Mouse (Mus musculus) midbrain, embryonic 15.5 days (tissue): ENCODE results near the gene Tpst1. TPM values are rescaled to one million over a fixed set of nuclear protein-coding genes. Genes with fewer than 3 reads are reported as not detected.
A peak's percentile ranks its signal among the peaks of the same experiment; 100 is the strongest.

Experiments used
- ATAC-seq: fragments of 200-750 bp; cut with Nextera tagmentation; replicated peaks from 2 replicates; pipeline ENCODE4 v1.8.0; 2017; ENCODE audit warnings: moderate TSS enrichment
- H3K27ac ChIP-seq: fragments of 300-500 bp; sonication (generic); 2 replicates; pipeline ENCODE4 v1.5.1; 2015; ENCODE audit warnings: mild to moderate bottlenecking, inconsistent platforms
- H3K27me3 ChIP-seq: fragments of 300-500 bp; sonication (generic); replicated peaks from 2 replicates; pipeline ENCODE4 v1.6.1; 2015; ENCODE audit warnings: inconsistent platforms
- H3K36me3 ChIP-seq: fragments of 300-500 bp; sonication (generic); replicated peaks from 2 replicates; pipeline ENCODE4 v1.6.1; 2015; ENCODE audit warnings: inconsistent platforms
- H3K4me1 ChIP-seq: fragments of 300-500 bp; sonication (generic); 2 replicates; pipeline ENCODE4 v1.6.1; 2015; ENCODE audit warnings: inconsistent platforms
- H3K4me2 ChIP-seq: fragments of 300-500 bp; sonication (generic); 2 replicates; pipeline ENCODE4 v1.6.1; 2015; ENCODE audit warnings: inconsistent platforms, mild to moderate bottlenecking, moderate library complexity
- H3K4me3 ChIP-seq: fragments of 300-500 bp; sonication (generic); 2 replicates; pipeline ENCODE4 v1.5.1; 2015; ENCODE audit warnings: mild to moderate bottlenecking, inconsistent platforms
- H3K9ac ChIP-seq: fragments of 300-500 bp; sonication (generic); 2 replicates; pipeline ENCODE4 v1.6.1; 2015; ENCODE audit warnings: mild to moderate bottlenecking, inconsistent platforms
- H3K9me3 ChIP-seq: fragments of 300-500 bp; sonication (generic); 2 replicates; pipeline ENCODE4 v1.6.1; 2016; ENCODE audit warnings: inconsistent platforms
- WGBS: fragments of 180-500 bp; shearing (Covaris S2); methylation state at CpG from one replicate; pipeline ENCODE4 v1.1.7; 2015; ENCODE audit warnings: mixed read lengths; 5-methylcytosine and 5-hydroxymethylcytosine counted together
- polyA plus RNA-seq: library from polyadenylated mRNA; unstranded; fragments of >200 nt; fragmentation: Nextera tagmentation; extraction: Ambion mirVana; gene quantifications from 2 replicates; pipeline ENCODE4 v1.2.1, GENCODE M21; 2015

Tpst1 gene
- polyA plus RNA-seq, 1 experiment from 2014 or later = 54.7 TPM

DNA sequence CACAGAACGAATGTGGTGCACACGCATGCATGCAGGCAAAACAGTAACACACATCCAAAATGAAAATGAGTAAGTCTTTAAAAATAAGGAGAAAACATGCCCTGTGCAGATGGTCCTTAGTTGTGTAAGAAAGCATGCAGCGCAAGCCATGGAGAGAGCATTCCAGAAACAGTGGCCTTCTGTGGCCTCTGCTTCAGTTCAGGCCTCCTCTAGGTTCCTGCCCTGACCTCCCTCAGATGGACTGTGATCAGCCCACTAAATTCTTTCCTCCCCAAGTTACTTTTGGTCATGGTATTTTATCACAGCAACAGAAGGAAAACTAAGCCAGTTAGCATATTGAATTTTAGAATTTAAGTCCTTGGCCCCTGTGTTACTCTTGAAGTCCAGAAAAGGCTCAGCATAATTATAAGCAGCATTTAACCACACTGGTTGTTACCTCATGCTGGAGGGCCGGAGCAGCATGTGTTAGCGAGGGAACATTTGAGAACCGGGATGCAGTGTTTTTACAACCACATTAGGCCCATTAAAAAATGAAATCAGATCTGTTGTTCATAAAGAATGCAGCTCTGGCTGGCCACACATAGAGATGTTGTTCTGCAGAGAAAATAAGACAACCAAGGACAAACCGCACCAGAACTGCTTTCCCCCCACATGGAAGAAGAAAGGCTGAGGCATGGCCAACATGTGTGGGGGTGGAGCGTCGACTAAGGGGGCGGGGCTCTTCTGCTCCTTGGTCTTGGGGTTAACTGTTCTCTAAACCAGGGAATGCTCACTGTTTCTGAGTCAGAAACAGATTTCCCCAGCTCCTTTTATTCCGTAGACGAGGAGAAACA, 37.7 kb downstream of the Tpst1 start:
- no peaks in the 10 kb centered on the region for H3K4me1 ChIP-seq
- ATAC-seq = no peak
- H3K4me2 ChIP-seq = no peak overlapping the region
- H3K4me3 ChIP-seq = no peak overlapping the region
- no peaks in the 10 kb centered on the region for H3K9me3 ChIP-seq
- peaks cover 9% of the 10 kb centered on the region; the same call in 1 of the 2 replicates for H3K36me3 ChIP-seq
- no peak overlapping the region for H3K9ac ChIP-seq
- 85% methylated on average over 12 of the region's 12 CpGs for WGBS
- no peaks in the 10 kb centered on the region for H3K27me3 ChIP-seq
- no peak overlapping the region for H3K27ac ChIP-seq

DNA sequence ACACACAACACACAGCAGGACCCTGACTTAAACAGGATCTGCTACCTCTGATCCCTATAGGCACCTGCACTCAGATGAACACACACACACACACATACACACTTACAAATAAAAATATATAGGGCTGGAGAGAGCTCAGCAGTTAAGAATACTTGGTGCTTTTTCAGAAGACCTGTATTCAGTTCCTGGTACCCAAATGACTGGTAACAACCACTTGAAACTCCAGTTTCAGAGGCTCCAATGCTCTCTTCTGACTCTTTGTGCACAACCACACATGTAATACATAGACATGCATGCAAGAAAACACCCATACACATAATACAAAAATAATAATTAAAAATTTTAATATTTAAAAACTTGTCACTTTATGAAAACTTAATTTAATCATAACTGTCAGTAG, 39.5 kb downstream of the Tpst1 start:
- no peak overlapping the region for H3K9ac ChIP-seq
- H3K27me3 ChIP-seq = no peaks in the 10 kb centered on the region
- H3K27ac ChIP-seq = no peak overlapping the region
- H3K4me1 ChIP-seq = no peaks in the 10 kb centered on the region
- no peak for ATAC-seq
- no peaks in the 10 kb centered on the region for H3K9me3 ChIP-seq
- H3K36me3 ChIP-seq = peaks cover 9% of the 10 kb centered on the region; the same call in 1 of the 2 replicates
- H3K4me3 ChIP-seq = no peak overlapping the region
- H3K4me2 ChIP-seq = no peak overlapping the region

DNA sequence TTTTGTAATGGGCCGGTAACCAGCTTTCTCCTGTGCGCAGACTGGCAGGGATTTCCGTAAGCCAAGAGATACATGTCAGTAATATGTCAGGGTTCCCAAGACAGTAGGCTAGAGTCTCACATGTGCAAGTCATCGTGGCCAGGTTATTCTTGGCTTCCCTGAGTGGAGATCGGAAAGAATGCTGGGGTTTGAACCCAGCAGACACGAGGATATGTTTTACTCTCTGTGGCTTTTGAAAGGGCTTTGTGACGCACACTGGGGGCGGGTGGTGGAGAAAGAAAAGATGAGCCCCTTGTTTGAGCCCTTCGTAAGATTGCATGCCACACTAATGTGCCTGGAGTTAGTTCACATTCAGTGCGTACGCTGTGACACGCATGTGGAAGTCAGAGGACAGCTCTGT, 43.0 kb downstream of the Tpst1 start:
- Histone ChIP-seq H3K27ac (no peak overlapping the region), H3K27me3 (no peaks in the 10 kb centered on the region), H3K9ac (no peak overlapping the region), H3K4me1 (no peaks in the 10 kb centered on the region), H3K4me2 (no peak overlapping the region), H3K9me3 (no peaks in the 10 kb centered on the region), H3K4me3 (no peak overlapping the region), H3K36me3 (0 out of 2 replicates have a peak, but pooled peaks cover 3% of the 10 kb centered on the region)
- ATAC-seq = no peak
- WGBS = 93% methylated on average over 12 of the region's 12 CpGs

- Histone ChIP-seq H3K4me2 (no peak overlapping the region), H3K9me3 (no peaks in the 10 kb centered on the region), H3K4me1 (no peaks in the 10 kb centered on the region), H3K4me3 (no peak overlapping the region), H3K27me3 (no peaks in the 10 kb centered on the region), H3K27ac (no peak overlapping the region), H3K36me3 (0 out of 2 replicates have a peak, but pooled peaks cover 3% of the 10 kb centered on the region), H3K9ac (no peak overlapping the region)
- no peak for ATAC-seq
- WGBS = 88% methylated on average over 7 of the region's 7 CpGs
Observed at GRCm38 (mm10) chr5:130116857-130117256, 43.7 kb downstream of the Tpst1 start.

DNA sequence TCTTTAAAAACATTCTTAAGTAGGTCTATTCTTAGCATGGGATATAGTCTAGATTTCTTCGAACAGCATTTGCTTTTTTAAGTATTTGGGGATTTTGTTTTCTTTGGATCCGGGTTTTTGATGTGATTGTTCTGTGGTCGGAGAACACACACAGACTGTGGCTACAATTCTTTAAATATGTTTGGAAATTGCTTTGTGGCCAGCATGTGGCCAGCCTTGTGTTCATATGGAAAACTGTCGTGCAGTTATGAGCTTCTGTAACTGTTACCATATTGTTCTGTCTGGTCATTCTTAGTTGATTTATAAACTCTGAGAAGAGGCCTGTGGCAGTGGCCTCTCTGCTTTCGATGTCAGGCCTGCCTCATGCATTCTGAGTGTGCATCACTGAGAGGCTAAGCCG, 44.8 kb downstream of the Tpst1 start:
- Histone ChIP-seq H3K9me3 (no peaks in the 10 kb centered on the region), H3K4me1 (no peaks in the 10 kb centered on the region), H3K27ac (0 out of 2 replicates have a peak overlapping the region, but pooled peaks have one; percentile 26), H3K27me3 (no peaks in the 10 kb centered on the region), H3K9ac (no peak overlapping the region), H3K36me3 (0 out of 2 replicates have a peak, but pooled peaks cover 3% of the 10 kb centered on the region), H3K4me3 (no peak overlapping the region), H3K4me2 (no peak overlapping the region)
- WGBS = 82% methylated on average over 6 of the region's 6 CpGs
- no peak for ATAC-seq

DNA sequence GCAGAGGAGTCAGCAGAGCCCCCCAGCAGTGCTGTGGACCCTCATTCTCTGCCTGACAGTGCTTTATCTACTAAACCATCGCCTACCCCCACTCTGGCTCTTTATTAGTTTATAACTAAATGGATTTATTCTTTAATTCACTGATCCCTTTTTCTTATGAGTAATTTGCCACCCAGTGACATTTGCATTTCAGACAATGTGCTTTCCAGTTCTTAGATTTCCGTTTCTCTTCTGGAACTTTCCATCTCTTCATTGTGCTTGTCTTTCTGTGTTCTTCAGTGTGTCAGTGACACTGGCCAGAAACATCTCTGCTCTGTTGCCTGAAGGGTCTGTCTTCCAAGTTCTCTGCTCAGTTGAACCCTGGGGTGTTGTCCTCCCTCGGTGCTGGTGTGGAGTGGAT, 46.1 kb downstream of the Tpst1 start:
- no peak for ATAC-seq
- no peak overlapping the region for H3K27ac ChIP-seq
- WGBS = 78% methylated on average over 3 of the region's 3 CpGs
- no peaks in the 10 kb centered on the region for H3K4me1 ChIP-seq
- no peaks in the 10 kb centered on the region for H3K9me3 ChIP-seq
- no peak overlapping the region for H3K4me2 ChIP-seq
- no peak overlapping the region for H3K4me3 ChIP-seq
- H3K27me3 ChIP-seq = no peaks in the 10 kb centered on the region
- H3K9ac ChIP-seq = no peak overlapping the region
- 0 out of 2 replicates have a peak, but pooled peaks cover 3% of the 10 kb centered on the region for H3K36me3 ChIP-seq

DNA sequence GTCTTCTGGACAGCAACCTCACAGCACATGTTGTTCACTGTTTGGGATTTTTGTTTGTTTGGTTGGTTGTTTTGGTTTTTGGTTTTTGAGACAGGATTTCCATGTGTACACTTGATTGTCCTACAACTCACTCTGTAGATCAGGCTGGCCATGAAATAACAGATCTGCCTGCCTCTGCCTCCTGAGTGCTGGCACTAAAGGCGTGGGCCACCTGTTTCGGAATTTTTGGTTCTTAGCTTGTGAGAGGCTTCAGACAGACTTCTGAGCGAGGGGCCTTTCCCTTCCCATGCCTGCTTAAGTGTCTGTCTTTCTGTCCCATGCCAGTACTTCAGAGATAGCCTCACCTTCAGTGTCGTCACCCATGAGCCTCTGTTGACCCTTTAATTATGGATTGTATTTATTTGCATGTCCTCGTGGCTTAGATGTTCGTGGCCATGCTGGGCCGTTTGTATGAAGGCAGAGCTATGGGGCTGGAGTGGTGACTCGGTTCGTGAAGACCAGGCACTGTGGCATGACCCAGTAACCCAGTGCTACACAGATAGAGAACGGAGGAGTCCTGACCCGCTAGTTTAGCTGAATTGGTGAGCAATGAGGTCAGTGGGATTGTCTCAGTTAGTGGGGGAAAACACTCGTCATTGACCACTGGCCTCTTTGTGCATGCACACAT, 47.1 kb downstream of the Tpst1 start:
- ATAC-seq = no peak
- H3K4me1 ChIP-seq = no peaks in the 10 kb centered on the region
- no peaks in the 10 kb centered on the region for H3K9me3 ChIP-seq
- no peak overlapping the region for H3K4me2 ChIP-seq
- no peak overlapping the region for H3K4me3 ChIP-seq
- no peaks in the 10 kb centered on the region for H3K27me3 ChIP-seq
- no peaks in the 10 kb centered on the region for H3K36me3 ChIP-seq
- no peak overlapping the region for H3K9ac ChIP-seq
- WGBS = 89% methylated on average over 12 of the region's 12 CpGs
- no peak overlapping the region for H3K27ac ChIP-seq

GRCm38 (mm10) chr5:130120904-130121303, 47.8 kb downstream of the Tpst1 start:
- Histone ChIP-seq H3K9ac (no peak overlapping the region), H3K27me3 (no peaks in the 10 kb centered on the region), H3K27ac (no peak overlapping the region), H3K4me3 (no peak overlapping the region), H3K4me2 (no peak overlapping the region), H3K36me3 (no peaks in the 10 kb centered on the region), H3K4me1 (no peaks in the 10 kb centered on the region), H3K9me3 (no peaks in the 10 kb centered on the region)
- ATAC-seq = no peak
- 56% methylated on average over 6 of the region's 6 CpGs for WGBS

- H3K4me1 ChIP-seq = no peaks in the 10 kb centered on the region
- WGBS = 98% methylated on average over 2 of the region's 2 CpGs
- ATAC-seq = no peak
- no peaks in the 10 kb centered on the region for H3K36me3 ChIP-seq
- H3K9ac ChIP-seq = no peak overlapping the region
- H3K27ac ChIP-seq = no peak overlapping the region
- no peak overlapping the region for H3K4me3 ChIP-seq
- H3K27me3 ChIP-seq = no peaks in the 10 kb centered on the region
- H3K4me2 ChIP-seq = no peak overlapping the region
- H3K9me3 ChIP-seq = no peaks in the 10 kb centered on the region
Observed at GRCm38 (mm10) chr5:130122355-130122754, 49.2 kb downstream of the Tpst1 start.

DNA sequence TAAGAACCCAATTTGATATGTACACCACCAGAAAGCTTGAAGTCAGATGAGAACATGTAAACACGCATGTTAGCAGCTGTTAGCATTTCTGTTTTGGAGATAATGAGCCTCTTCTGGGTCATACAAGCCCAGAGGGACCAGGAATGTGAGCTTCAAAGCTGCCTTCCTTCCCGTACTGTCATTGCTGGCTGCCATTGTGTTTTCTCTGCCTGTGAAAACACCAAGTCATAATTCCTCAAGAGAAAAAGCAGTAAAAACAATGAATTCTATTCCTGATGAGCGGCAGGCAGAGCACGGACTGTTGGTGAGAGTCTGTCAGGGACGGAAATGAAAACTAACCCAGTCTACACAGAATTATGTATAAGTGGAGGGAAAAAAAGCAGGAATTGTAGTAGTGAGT, 51.1 kb downstream of the Tpst1 start:
- Histone ChIP-seq H3K9ac (no peak overlapping the region), H3K27me3 (no peaks in the 10 kb centered on the region), H3K27ac (peak overlapping the region; percentile 63; the same call in 1 of the 2 replicates), H3K36me3 (no peaks in the 10 kb centered on the region), H3K4me3 (no peak overlapping the region), H3K4me2 (no peak overlapping the region), H3K4me1 (no peaks in the 10 kb centered on the region), H3K9me3 (no peaks in the 10 kb centered on the region)
- WGBS = 58% methylated on average over 5 of the region's 5 CpGs
- ATAC-seq = no peak

DNA sequence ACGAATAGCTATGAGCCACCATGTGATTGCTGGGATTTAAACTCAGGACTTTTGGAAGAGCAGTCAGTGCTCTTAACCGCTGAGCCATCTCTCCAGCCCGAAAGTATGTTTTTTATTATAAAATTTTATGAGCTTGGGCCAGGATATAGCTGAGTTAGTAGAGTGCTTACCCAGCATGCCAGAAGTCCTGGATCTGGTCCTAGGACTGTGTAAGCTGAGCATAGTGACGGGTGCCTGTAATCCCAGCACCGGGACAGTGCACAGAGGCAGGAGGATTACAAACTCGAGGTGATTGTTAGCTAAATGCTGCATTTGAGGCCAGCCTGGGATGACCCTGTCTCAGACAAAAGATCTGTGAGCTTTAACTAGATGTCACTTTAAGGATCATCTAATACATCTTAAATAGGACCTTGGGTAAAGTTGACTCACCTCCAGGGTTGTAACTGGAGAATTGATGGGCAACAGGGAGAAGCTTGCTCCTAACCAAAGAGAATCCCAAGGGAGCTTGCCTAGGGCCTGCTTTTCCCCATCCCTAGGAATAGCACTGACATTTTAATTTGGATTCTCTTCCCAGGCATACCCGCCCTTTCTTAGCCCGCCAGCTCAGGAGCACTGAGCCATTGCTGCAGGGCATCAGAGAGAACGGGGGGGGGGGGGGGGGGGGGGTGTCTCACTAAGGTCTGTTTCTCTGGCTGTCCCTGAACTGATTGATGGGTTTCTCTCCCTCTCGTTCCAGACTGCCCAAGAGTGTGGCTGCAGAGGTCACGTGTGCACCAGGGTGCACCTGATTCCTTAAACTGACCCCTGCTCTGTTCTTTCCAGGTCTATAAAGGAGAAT, 55.8 kb downstream of the Tpst1 start:
- H3K36me3 ChIP-seq = no peaks in the 10 kb centered on the region
- WGBS = 66% methylated on average over 9 of the region's 11 CpGs

GRCm38 (mm10) chr5:130129524-130129793, 56.3 kb downstream of the Tpst1 start:
- H3K9ac ChIP-seq = no peak overlapping the region
- H3K4me2 ChIP-seq = no peak overlapping the region
- H3K9me3 ChIP-seq = no peaks in the 10 kb centered on the region
- no peak for ATAC-seq
- no peaks in the 10 kb centered on the region for H3K36me3 ChIP-seq
- whole genome bisulfite sequencing = 88% methylated on average over 5 of the region's 5 CpGs
- H3K27ac ChIP-seq = no peak overlapping the region
- H3K4me1 ChIP-seq = no peaks in the 10 kb centered on the region
- no peak overlapping the region for H3K4me3 ChIP-seq
- H3K27me3 ChIP-seq = no peaks in the 10 kb centered on the region

More for the DNA sequence above, 55.8 kb downstream of the Tpst1 start:
- no peak overlapping the region for H3K9ac ChIP-seq
- H3K9me3 ChIP-seq = no peaks in the 10 kb centered on the region
- no peak for ATAC-seq
- H3K27me3 ChIP-seq = no peaks in the 10 kb centered on the region
- H3K4me1 ChIP-seq = no peaks in the 10 kb centered on the region
- H3K4me3 ChIP-seq = no peak overlapping the region
- no peak overlapping the region for H3K4me2 ChIP-seq
- no peak overlapping the region for H3K27ac ChIP-seq
